ENCODE assay signal across 8 mouse cellular contexts in the genomic region with DNA sequence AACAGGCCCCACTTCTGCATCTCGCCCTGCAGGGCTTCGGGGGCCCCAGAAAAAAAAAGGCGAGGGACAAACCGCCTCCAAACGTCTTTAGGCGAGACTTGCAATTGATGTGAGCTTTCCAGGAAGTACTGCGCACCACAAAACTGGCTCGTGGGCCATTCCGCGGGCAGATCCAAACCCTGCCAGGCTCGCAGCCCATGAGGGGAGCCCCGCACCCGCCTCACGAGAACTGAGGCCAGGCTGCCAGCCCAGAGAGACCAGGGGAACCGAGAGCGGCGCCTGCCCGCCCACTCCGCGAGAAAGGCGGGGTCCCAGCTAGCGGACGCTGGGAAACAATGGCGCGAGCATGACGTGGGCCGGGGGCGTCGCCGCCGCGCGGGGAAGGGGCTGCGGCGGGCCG. TPM values are rescaled to one million over a fixed set of nuclear protein-coding genes. Genes with fewer than 3 reads are reported as not detected.
DNase-seq lines count a peak whose midpoint lies in the region; ATAC-seq lines count a peak whose summit lies in the region.

No protein-coding gene starts in this region.

- peaks cover 26% of the 10 kb centered on the region for H3K36me3 ChIP-seq in erythroblast, embryonic 14.5 days (ENCODE audit: control insufficient read depth)
- peaks cover 6% of the 10 kb centered on the region; the same call in 1 of the 2 replicates for H3K36me3 ChIP-seq in heart, embryonic 13.5 days
- H3K36me3 ChIP-seq in liver, embryonic 12.5 days: 0 out of 2 replicates have a peak, but pooled peaks cover 5% of the 10 kb centered on the region
- no peaks in the 10 kb centered on the region for H3K36me3 ChIP-seq in splenic B cell, adult 2 months (ENCODE audit: control insufficient read depth, insufficient read depth, low read length, poor library complexity, severe bottlenecking)

- peak; percentile 82 for ATAC-seq in heart, embryonic 13.5 days (ENCODE audit: extremely low read depth, insufficient number of reproducible peaks, low FRiP score, low TSS enrichment)
- ATAC-seq in liver, embryonic 12.5 days: peak; percentile 74

- H3K4me3 ChIP-seq in erythroblast, embryonic 14.5 days (replicated peaks): peak overlapping the region; percentile 86
- H3K4me3 ChIP-seq in heart, embryonic 13.5 days: peak overlapping the region; percentile 92
- H3K4me3 ChIP-seq in liver, embryonic 12.5 days: peak overlapping the region; percentile 88

- H3K27ac ChIP-seq in heart, embryonic 13.5 days (replicated peaks): peak overlapping the region; percentile 99
- peak overlapping the region; percentile 94 for H3K27ac ChIP-seq in liver, embryonic 12.5 days

- H3K4me1 ChIP-seq in erythroblast, embryonic 14.5 days (ENCODE audit: control insufficient read depth): peaks cover 67% of the 10 kb centered on the region
- peaks cover 53% of the 10 kb centered on the region for H3K4me1 ChIP-seq in heart, embryonic 13.5 days
- H3K4me1 ChIP-seq in liver, embryonic 12.5 days: peaks cover 60% of the 10 kb centered on the region

- DNase-seq in B cell, adult 2 months: peak; percentile 87
- DNase-seq in brain, adult 2 months (ENCODE audit: low read depth, low spot score): peak; percentile 94
- peak; percentile 91 for DNase-seq in kidney, postnatal 10 days
- DNase-seq in naive thymus-derived CD4-positive, alpha-beta T cell, adult 2 months (ENCODE audit: low read depth): peak; percentile 82
- DNase-seq in splenic B cell, adult 2 months (ENCODE audit: low read depth, low spot score): peak; percentile 86

- peak overlapping the region; percentile 99 for H3K9ac ChIP-seq in heart, embryonic 13.5 days
- peak overlapping the region; percentile 88 for H3K9ac ChIP-seq in liver, embryonic 12.5 days

- under 1% methylated on average over 34 of the region's 36 CpGs for WGBS in heart, embryonic 13.5 days
- under 1% methylated on average over 23 of the region's 36 CpGs for WGBS in liver, embryonic 12.5 days (ENCODE audit: insufficient replicate concordance)

- no peaks in the 10 kb centered on the region for H3K27me3 ChIP-seq in erythroblast, embryonic 14.5 days (ENCODE audit: control insufficient read depth)
- no peaks in the 10 kb centered on the region for H3K27me3 ChIP-seq in heart, embryonic 13.5 days (replicated peaks)
- no peaks in the 10 kb centered on the region for H3K27me3 ChIP-seq in liver, embryonic 12.5 days (replicated peaks)
- H3K27me3 ChIP-seq in splenic B cell, adult 2 months (ENCODE audit: control insufficient read depth, insufficient read depth, low read length, poor library complexity, severe bottlenecking): no peaks in the 10 kb centered on the region

- peak overlapping the region; percentile 87 for H3K4me2 ChIP-seq in heart, embryonic 13.5 days
- H3K4me2 ChIP-seq in liver, embryonic 12.5 days: peak overlapping the region; percentile 82

- no peaks in the 10 kb centered on the region for H3K9me3 ChIP-seq in erythroblast, embryonic 14.5 days (ENCODE audit: control insufficient read depth, low read length)
- no peaks in the 10 kb centered on the region for H3K9me3 ChIP-seq in heart, embryonic 13.5 days
- no peaks in the 10 kb centered on the region for H3K9me3 ChIP-seq in liver, embryonic 12.5 days (replicated peaks)

RNA-seq across cellular contexts. Expression of a gene that starts 52.8 kb away (rescaled TPM):
- not detected in 2 replicates for polyA plus RNA-seq in erythroblast, embryonic 14.5 days (2012)
- polyA plus RNA-seq in heart, embryonic 13.5 days (2015; fragmentation: Nextera tagmentation; extraction: Ambion mirVana): 0.52 and 0.74 TPM in 2 replicates
- polyA plus RNA-seq in liver, embryonic 12.5 days (2016; fragmentation: Nextera tagmentation; extraction: Ambion mirVana): 0.11 and 0.12 TPM in 2 replicates

RNA-seq across cellular contexts. Expression of a gene that starts 53.3 kb away (rescaled TPM):
- polyA plus RNA-seq in erythroblast, embryonic 14.5 days (2012): 0.55 and 0.66 TPM in 2 replicates
- 102 and 124 TPM in 2 replicates for polyA plus RNA-seq in heart, embryonic 13.5 days (2015; fragmentation: Nextera tagmentation; extraction: Ambion mirVana)
- polyA plus RNA-seq in liver, embryonic 12.5 days (2016; fragmentation: Nextera tagmentation; extraction: Ambion mirVana): 67.1 and 78.5 TPM in 2 replicates

Comparison
In these comparisons a context has a peak if more than half of its experiments do, and no peak if none do; other contexts are left out.
1. Peak in every context shown above with its lines: DNase-seq, ATAC-seq, H3K4me3 ChIP-seq and H3K27ac ChIP-seq.
2. RNA of a gene that starts 53.3 kb away (polyA plus RNA-seq): 102 to 124 TPM in heart, embryonic 13.5 days and 67.1 to 78.5 TPM in liver, embryonic 12.5 days; 0.55 to 0.66 TPM in erythroblast, embryonic 14.5 days; every median in the first group is over 10 times any median in the second.